Mouse (Mus musculus) limb, embryonic 11.5 days (tissue): Measurements from ENCODE around the gene Fgfr2. TPM values are rescaled to one million over a fixed set of nuclear protein-coding genes. Genes with fewer than 3 reads are reported as not detected.

Experiments used
- ATAC-seq: fragments of 200-750 bp; cut with Nextera tagmentation; 2 replicates; pipeline ENCODE4 v1.8.0; 2017; ENCODE audit warnings: low read depth; ENCODE audit not compliant: insufficient number of reproducible peaks, low FRiP score, low TSS enrichment
- DNase-seq: peaks from one replicate; pipeline ENCODE4 v3.0.0-alpha.2; 2015; ENCODE audit warnings: low spot score
- H3K27ac ChIP-seq: fragments of 300-500 bp; sonication (generic); replicated peaks from 2 replicates; pipeline ENCODE4 v1.5.1; 2014; ENCODE audit warnings: low read depth, mild to moderate bottlenecking, low read length
- H3K27me3 ChIP-seq: fragments of 300-500 bp; sonication (generic); 2 replicates; pipeline ENCODE4 v1.6.1; 2014; ENCODE audit warnings: mild to moderate bottlenecking, low read length, mixed read lengths; ENCODE audit not compliant: control insufficient read depth, insufficient read depth
- H3K36me3 ChIP-seq: fragments of 300-500 bp; sonication (generic); 2 replicates; pipeline ENCODE4 v1.6.1; 2014; ENCODE audit warnings: mild to moderate bottlenecking, low read length, moderate library complexity, mixed read lengths; ENCODE audit not compliant: control insufficient read depth, insufficient read depth
- H3K4me1 ChIP-seq: fragments of 300-500 bp; sonication (generic); 2 replicates; pipeline ENCODE4 v1.6.1; 2014; ENCODE audit warnings: low read length, mixed read lengths; ENCODE audit not compliant: control insufficient read depth, insufficient read depth
- H3K4me2 ChIP-seq: fragments of 300-500 bp; sonication (generic); 2 replicates; pipeline ENCODE4 v1.6.1; 2014; ENCODE audit warnings: low read depth, mild to moderate bottlenecking, moderate library complexity; ENCODE audit not compliant: severe bottlenecking
- H3K4me3 ChIP-seq: fragments of 300-500 bp; sonication (generic); 2 replicates; pipeline ENCODE4 v1.5.1; 2014; ENCODE audit warnings: low read depth, low read length
- H3K9ac ChIP-seq: fragments of 300-500 bp; sonication (generic); 2 replicates; pipeline ENCODE4 v1.6.1; 2014; ENCODE audit warnings: mild to moderate bottlenecking, low read length
- H3K9me3 ChIP-seq: fragments of 300-500 bp; sonication (generic); 2 replicates; pipeline ENCODE4 v1.6.1; 2016; ENCODE audit warnings: low read length; ENCODE audit not compliant: control insufficient read depth
- WGBS: fragments of 180-500 bp; shearing (Covaris S2); extraction: QIAGEN DNeasy Blood & Tissue Kit; methylation state at CpG from one replicate; pipeline ENCODE4 v1.1.7; 2014; 5-methylcytosine and 5-hydroxymethylcytosine counted together
- polyA plus RNA-seq: library from polyadenylated mRNA; unstranded; fragments of >200 nt; fragmentation: Nextera tagmentation; extraction: Ambion mirVana; gene quantifications from 2 replicates; pipeline ENCODE4 v1.2.1, GENCODE M21; 2014

Gene Fgfr2
- polyA plus RNA-seq, 1 experiment from 2014 or later = 60.1 TPM

GRCm38 (mm10) chr7:133114847-133115470 lies 8.2 kb downstream of the Fgfr2 start:
- no peak overlapping the region for H3K27ac ChIP-seq
- ATAC-seq (peak; percentile 40; the same call in 1 of the 2 replicates), DNase-seq (peak; percentile 62)
- H3K9ac ChIP-seq = no peak overlapping the region
- peaks cover 72% of the 10 kb centered on the region for H3K4me1 ChIP-seq
- WGBS = 6% methylated on average over 20 of the region's 20 CpGs
- H3K9me3 ChIP-seq = no peaks in the 10 kb centered on the region
- H3K4me3 ChIP-seq = peak overlapping the region; percentile 0; the same call in 1 of the 2 replicates
- no peaks in the 10 kb centered on the region for H3K36me3 ChIP-seq
- H3K27me3 ChIP-seq = no peaks in the 10 kb centered on the region
- H3K4me2 ChIP-seq = peak overlapping the region; percentile 33

GRCm38 (mm10) chr7:133113185-133113895 lies 9.8 kb downstream of the Fgfr2 start:
- H3K4me3 ChIP-seq = no peak overlapping the region
- H3K9ac ChIP-seq = no peak overlapping the region
- WGBS = 86% methylated on average over 8 of the region's 8 CpGs
- H3K4me1 ChIP-seq = peaks cover 57% of the 10 kb centered on the region
- DNase-seq (no peak), ATAC-seq (no peak)
- no peak overlapping the region for H3K27ac ChIP-seq
- no peak overlapping the region for H3K4me2 ChIP-seq
- H3K27me3 ChIP-seq = no peaks in the 10 kb centered on the region
- H3K36me3 ChIP-seq = no peaks in the 10 kb centered on the region
- no peaks in the 10 kb centered on the region for H3K9me3 ChIP-seq

- no peak for DNase-seq
These were observed 10.8 kb downstream of the Fgfr2 start for GRCm38 (mm10) chr7:133112351-133112831.

GRCm38 (mm10) chr7:133109442-133109841 lies 13.7 kb downstream of the Fgfr2 start:
- H3K9ac ChIP-seq = no peak overlapping the region
- WGBS = 95% methylated on average over 4 of the region's 4 CpGs
- no peak overlapping the region for H3K4me2 ChIP-seq
- DNase-seq (no peak), ATAC-seq (no peak)
- H3K9me3 ChIP-seq = no peaks in the 10 kb centered on the region
- no peak overlapping the region for H3K4me3 ChIP-seq
- H3K36me3 ChIP-seq = no peaks in the 10 kb centered on the region
- H3K4me1 ChIP-seq = peaks cover 23% of the 10 kb centered on the region
- no peak overlapping the region for H3K27ac ChIP-seq
- no peaks in the 10 kb centered on the region for H3K27me3 ChIP-seq

More at GRCm38 (mm10) chr7:133112351-133112831, 10.8 kb downstream of the Fgfr2 start:
- H3K36me3 ChIP-seq = no peaks in the 10 kb centered on the region
- 45% methylated on average over 6 of the region's 6 CpGs for WGBS
- H3K9ac ChIP-seq = no peak overlapping the region
- no peak for ATAC-seq
- H3K4me1 ChIP-seq = peaks cover 49% of the 10 kb centered on the region
- H3K4me3 ChIP-seq = no peak overlapping the region
- H3K27ac ChIP-seq = no peak overlapping the region
- no peaks in the 10 kb centered on the region for H3K9me3 ChIP-seq
- H3K4me2 ChIP-seq = no peak overlapping the region
- no peaks in the 10 kb centered on the region for H3K27me3 ChIP-seq

GRCm38 (mm10) chr7:133108695-133109094 lies 14.5 kb downstream of the Fgfr2 start:
- 85% methylated on average over 2 of the region's 2 CpGs for WGBS
- Histone ChIP-seq H3K36me3 (no peaks in the 10 kb centered on the region), H3K4me1 (peaks cover 18% of the 10 kb centered on the region), H3K4me2 (no peak overlapping the region), H3K27ac (no peak overlapping the region), H3K4me3 (no peak overlapping the region), H3K9ac (no peak overlapping the region), H3K9me3 (no peaks in the 10 kb centered on the region), H3K27me3 (no peaks in the 10 kb centered on the region)
- DNase-seq = no peak
- no peak for ATAC-seq

- H3K36me3 ChIP-seq = peaks cover 2% of the 10 kb centered on the region; the same call in 1 of the 2 replicates
These were observed 20.6 kb downstream of the Fgfr2 start for GRCm38 (mm10) chr7:133102578-133102977.

GRCm38 (mm10) chr7:133101070-133101469 lies 22.1 kb downstream of the Fgfr2 start:
- 97% methylated on average over 6 of the region's 6 CpGs for WGBS
- ATAC-seq (no peak), DNase-seq (no peak)
- Histone ChIP-seq H3K4me2 (no peak overlapping the region), H3K9me3 (no peaks in the 10 kb centered on the region), H3K36me3 (peaks cover 2% of the 10 kb centered on the region; the same call in 1 of the 2 replicates), H3K4me3 (no peak overlapping the region), H3K27ac (no peak overlapping the region), H3K9ac (no peak overlapping the region), H3K27me3 (no peaks in the 10 kb centered on the region), H3K4me1 (0 out of 2 replicates have a peak, but pooled peaks cover 2% of the 10 kb centered on the region)

More at GRCm38 (mm10) chr7:133102578-133102977, 20.6 kb downstream of the Fgfr2 start:
- no peak overlapping the region for H3K4me3 ChIP-seq
- no peak overlapping the region for H3K9ac ChIP-seq
- no peak for DNase-seq
- ATAC-seq = no peak
- H3K4me1 ChIP-seq = 0 out of 2 replicates have a peak, but pooled peaks cover 2% of the 10 kb centered on the region
- no peaks in the 10 kb centered on the region for H3K9me3 ChIP-seq
- H3K27ac ChIP-seq = no peak overlapping the region
- H3K27me3 ChIP-seq = no peaks in the 10 kb centered on the region
- WGBS = 79% methylated on average over 3 of the region's 3 CpGs
- no peak overlapping the region for H3K4me2 ChIP-seq

- Histone ChIP-seq H3K4me1 (0 out of 2 replicates have a peak, but pooled peaks cover 2% of the 10 kb centered on the region), H3K9me3 (no peaks in the 10 kb centered on the region), H3K36me3 (peaks cover 2% of the 10 kb centered on the region; the same call in 1 of the 2 replicates), H3K4me2 (no peak overlapping the region), H3K27me3 (no peaks in the 10 kb centered on the region), H3K27ac (no peak overlapping the region), H3K4me3 (no peak overlapping the region), H3K9ac (no peak overlapping the region)
- ATAC-seq (no peak), DNase-seq (no peak)
- WGBS = 77% methylated on average over 6 of the region's 6 CpGs
These were observed 23.0 kb downstream of the Fgfr2 start for GRCm38 (mm10) chr7:133100178-133100577.
